Mouse (Mus musculus): ENCODE measurements around the gene Gdpd3.
"Not testable (repeated sequence)": the region's sequence is repeated elsewhere in the genome, so short reads cannot be mapped to it uniquely, and the experiment has no call there.

Gene Gdpd3

DNA sequence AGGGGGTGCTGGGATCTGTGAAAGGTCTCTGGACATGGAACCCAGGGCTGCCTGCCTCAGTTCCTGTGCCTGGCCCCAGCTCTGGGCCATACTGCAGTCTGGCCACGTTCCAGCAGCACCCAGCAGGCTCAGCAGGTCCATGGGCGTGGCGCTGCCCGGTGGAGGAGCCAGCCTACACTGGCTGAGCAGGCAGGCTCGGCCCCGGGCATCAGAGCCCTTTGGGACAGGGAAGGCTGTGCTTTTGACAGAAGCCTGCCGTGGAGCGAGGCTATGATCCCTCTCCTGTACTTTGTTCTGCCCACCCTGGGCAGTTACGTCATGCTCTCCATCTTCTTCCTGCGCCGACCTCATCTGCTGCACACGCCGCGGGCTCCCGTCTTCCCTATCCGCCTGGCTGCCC, at the start of gene Gdpd3:
Gene Gdpd3 (plus strand): TSS at position 134 of the 400 bp plus-strand sequence.
- peak; percentile 41 for DNase-seq

DNA sequence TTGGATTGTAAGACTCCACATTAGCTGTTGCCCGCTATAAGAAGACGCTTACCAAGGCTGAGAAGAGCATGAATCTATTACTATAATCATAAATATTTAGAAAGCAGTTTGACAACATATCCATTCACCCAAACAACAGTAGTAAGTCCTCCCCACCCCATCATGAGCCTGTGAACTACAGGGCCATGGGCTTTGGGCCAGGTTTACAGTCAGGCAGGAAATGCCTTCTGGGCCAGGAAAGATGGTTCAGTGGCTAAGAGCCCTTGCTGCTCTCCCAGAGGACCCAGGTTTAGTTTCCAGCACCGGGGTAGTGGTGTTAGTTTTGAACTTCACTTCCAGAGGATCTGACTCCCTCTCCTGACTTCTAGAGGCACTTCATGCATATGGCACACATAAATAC, 48.6 kb upstream of the Gdpd3 start:
- DNase-seq, result no peak

GRCm38 (mm10) chr7:126718787-126719337, 47.3 kb upstream of the Gdpd3 start:
- DNase-seq, result no peak

GRCm38 (mm10) chr7:126721635-126722034, 44.5 kb upstream of the Gdpd3 start:
- no peak for DNase-seq

- no peak for DNase-seq
Observed at GRCm38 (mm10) chr7:126725077-126725476, 41.1 kb upstream of the Gdpd3 start.

GRCm38 (mm10) chr7:126725667-126726066, 40.5 kb upstream of the Gdpd3 start:
- DNase-seq, result no peak

DNA sequence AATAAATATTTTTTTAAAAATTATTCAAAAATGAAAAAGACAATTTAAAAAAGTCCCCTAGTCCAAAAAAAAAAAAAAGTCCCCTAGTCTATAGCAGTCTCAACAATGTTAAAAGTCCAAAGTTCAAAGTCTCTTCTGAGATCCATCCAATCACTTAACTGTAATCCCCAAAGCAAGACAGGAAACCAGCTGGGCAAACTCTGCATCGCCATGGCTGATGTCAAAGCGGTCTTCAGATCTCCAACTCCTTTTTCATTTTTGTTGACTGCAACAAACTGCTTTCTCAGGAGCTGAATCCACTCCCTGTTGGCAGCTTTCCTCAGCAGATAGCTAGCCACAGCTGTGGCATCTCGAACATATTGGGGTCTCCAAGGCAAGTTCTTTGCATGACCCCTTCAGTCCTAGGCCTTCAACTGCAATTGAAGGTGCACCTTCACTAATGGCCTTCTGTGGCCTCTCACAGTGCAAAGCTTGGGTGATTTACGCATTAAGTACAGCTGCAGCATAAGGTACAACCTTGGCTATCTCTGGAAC, 35.8 kb upstream of the Gdpd3 start:
- not testable (repeated sequence) for DNase-seq

DNA sequence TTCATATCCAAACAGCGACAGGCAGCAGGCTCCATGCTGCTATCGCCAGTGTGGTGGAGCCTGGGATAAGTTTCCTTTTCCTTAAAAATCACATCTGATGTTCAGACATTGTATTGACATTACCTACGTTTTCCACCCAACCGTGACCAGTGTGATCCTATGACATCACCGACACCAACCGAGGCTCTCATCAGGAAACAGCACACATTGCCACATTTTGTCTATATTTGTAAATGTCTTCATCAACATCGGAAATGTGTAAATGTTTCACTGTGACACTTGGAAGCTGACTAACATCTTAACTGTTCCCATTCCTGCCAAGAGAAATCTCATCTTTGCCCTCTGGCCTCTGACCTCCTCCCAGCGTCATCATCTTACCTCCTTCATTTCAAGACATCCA, 30.0 kb upstream of the Gdpd3 start:
- DNase-seq, result no peak

GRCm38 (mm10) chr7:126739551-126739950, 26.6 kb upstream of the Gdpd3 start:
- no peak for DNase-seq

GRCm38 (mm10) chr7:126740132-126740735, 25.9 kb upstream of the Gdpd3 start:
- DNase-seq, result no peak

- no peak for DNase-seq
Observed at GRCm38 (mm10) chr7:126740977-126741376, 25.2 kb upstream of the Gdpd3 start.

GRCm38 (mm10) chr7:126741452-126741851, 24.7 kb upstream of the Gdpd3 start:
- DNase-seq, result no peak

GRCm38 (mm10) chr7:126741964-126742482, 24.1 kb upstream of the Gdpd3 start:
- no peak for DNase-seq

- DNase-seq, result no peak
Observed at GRCm38 (mm10) chr7:126746066-126746465, 20.1 kb upstream of the Gdpd3 start.

DNA sequence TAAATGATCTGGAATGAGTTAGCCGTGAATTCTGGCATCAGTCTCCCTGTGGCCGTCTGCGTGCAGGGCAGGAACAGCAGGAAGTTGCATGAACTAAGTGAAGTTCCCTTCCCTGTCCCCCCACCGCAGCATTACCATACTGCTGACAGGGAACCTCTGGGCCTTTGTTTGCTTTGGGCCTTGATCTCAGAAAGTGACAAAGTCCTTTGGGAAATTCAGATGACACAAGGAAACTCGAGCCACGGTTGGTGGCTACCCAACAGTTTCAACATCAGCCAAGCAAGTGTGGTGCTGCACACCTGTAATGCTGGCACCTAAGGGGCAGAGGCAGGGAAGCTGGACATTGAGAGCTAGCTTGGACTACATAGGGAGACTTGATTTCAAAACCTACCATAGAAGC, 19.3 kb upstream of the Gdpd3 start:
- DNase-seq, result no peak

GRCm38 (mm10) chr7:126748824-126749223, 17.3 kb upstream of the Gdpd3 start:
- no peak for DNase-seq

DNA sequence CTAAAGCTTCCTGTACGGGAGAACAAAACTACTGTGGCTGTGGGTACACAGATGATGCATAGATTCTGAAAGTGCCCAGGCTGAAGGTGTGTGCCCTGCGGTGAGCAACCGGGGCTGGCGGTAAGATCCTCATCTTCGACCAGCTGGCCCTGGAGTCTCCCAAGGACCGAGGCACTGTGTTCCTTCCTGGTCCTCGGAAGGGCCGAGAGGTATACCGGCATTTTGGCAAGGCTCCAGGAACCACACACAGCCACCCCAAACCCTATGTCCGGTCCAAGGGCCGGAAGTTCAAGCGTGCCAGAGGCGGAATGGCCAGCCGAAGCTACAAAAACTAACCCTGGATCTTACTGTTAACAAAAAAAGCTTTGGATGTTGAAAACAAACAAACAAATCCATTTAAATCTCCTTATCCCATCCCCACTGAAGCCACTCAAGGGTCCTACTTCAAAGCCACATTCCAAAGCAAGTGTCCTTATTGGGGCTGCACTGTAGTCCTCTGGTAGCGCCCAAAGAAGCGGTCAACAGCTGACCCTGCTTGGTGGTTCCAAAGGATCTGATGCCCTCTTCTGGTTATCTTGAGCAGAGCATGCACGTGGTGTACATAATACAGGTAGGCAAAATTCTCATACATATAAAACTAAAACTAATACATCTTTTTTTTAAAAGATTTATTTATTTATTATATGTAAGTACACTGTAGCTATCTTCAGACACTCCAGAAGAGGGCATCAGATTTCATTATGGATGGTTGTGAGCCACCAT, 16.4 kb upstream of the Gdpd3 start:
- DNase-seq, result no peak

DNA sequence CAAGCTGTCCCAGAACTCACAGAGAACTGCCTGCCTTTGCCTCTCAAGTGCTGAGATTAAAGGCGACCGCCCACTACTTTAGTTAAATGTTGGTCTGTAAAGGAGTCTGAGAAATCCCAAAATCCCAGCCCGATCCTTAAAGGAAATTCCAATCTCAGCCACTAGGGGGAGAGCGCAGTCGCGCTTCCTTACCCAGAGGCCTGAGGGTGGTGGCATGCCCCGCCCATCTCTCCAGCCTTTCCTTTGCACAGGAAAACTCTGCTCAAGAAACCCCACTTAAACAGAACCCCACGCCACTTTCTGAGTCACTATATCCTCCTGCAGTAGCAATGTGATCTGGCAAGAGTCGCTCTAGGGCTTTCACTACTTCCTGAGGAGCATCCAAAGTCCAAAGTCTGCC, 11.3 kb upstream of the Gdpd3 start:
- peak; percentile 75 for DNase-seq

DNA sequence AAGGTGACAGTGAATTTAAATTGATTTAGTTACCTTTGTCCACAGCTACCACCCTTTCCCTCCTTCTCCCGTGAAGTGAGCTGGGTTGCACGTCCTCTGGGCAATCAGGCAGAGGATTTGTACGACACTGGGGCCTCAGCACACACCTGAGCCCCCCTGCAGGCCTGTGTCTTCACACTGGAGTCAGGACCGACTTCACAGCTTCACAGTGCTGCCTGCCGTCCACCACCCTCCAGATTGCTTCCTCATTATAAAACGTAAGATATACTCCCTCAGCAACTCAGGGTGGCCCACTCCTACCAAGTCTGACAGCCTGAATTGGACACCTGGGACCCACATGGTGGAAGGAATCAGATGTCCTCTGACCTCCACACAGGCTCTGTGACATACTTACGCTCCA, 7.6 kb upstream of the Gdpd3 start:
- DNase-seq, result peak; percentile 56

DNA sequence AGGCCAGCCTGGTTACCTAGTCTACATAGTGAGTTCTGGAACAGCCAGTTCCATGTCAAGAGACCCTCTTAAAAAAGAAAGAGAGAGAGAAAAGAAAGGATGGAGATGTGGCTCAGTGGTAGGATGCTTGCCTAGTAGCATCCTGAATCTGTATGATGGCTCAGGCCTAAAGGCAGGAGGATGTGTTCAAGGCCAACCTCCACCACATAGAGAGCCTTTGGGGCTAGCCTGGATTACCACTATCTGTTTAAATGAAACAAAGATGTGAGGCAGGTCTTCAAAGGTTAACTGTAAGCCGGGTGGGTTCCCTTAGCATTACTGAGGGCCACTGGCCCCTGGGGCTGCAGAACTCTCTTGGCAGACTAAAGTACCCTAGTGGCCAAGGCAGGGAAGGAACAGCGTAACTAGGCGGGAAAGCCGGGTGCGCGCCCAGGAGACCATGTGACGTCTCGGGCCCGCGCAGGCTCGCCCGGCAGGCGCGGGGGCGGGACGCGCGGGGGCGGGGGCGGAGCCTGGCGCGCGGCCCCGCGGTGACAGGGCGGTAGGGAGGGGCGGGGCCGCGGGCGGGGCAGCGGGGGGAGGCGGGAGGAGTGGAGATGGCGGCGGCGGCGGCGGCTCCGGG, 7.0 kb upstream of the Gdpd3 start, which contains the start of gene Mapk3:
Gene Mapk3 (plus strand): TSS at position 552 of the 622 bp plus-strand sequence.
- DNase-seq, result peak; percentile 92

DNA sequence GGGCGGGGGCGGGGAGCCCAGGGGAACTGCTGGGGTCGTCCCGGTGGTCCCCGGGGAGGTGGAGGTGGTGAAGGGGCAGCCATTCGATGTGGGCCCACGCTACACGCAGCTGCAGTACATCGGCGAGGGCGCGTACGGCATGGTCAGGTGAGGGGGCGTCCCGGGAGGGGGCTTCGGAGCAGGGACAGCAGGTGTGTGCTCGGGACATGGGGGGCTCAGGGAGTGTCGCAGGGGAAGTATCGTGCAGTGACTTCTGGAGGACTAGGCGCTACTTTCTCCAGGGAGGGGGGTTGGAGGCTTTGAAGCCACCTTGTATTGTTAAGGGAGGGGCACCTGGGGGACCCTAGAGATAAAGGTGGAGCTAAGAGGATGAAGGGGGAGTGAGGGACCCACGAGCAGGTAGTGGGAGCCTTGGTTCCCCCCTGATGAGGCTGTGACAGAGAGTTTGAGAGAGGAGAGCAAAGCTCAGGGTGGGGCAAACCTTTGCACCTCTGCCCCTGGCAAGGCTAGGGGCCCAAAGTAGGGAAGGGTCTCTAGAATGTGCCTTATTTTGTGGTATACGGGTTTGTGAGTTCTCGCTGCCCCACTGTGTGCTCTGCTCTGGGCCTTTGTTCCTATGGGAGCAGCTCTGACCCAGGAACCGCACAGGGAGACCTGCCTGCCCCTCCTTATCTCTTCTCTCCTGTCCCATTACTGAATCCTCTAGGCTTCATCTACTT, 6.3 kb upstream of the Gdpd3 start:
- DNase-seq, result peak; percentile 83

GRCm38 (mm10) chr7:126760391-126760802, 5.7 kb upstream of the Gdpd3 start:
- peak; percentile 83 for DNase-seq

- DNase-seq, result peak; percentile 39
Observed at GRCm38 (mm10) chr7:126760956-126761355, 5.2 kb upstream of the Gdpd3 start.
